Mouse (Mus musculus) gastrocnemius, postnatal 4 days (tissue): ENCODE results near the gene Lrrc47. TPM values are rescaled to one million over a fixed set of nuclear protein-coding genes. Genes with fewer than 3 reads are reported as not detected.
A peak's percentile ranks its signal among the peaks of the same experiment; 100 is the strongest.

Source experiments
- DNase-seq, 2 experiments: peaks; one replicate each; pipeline ENCODE4 v3.0.0; 2021 to 2022; ENCODE audit warnings: low spot score in 2 of 2, mixed read lengths in 2 of 2
- long read RNA-seq, 2 experiments: library from polyadenylated mRNA; stranded (forward); transcript quantifications; one replicate each; pipeline ENCODE4 v2.0.0; 2021
- total RNA-seq, 2 experiments: library from RNA; stranded (reverse); gene quantifications; 2 replicates each; pipeline ENCODE4 v1.2.3; 2021

Gene Lrrc47
- total RNA-seq, result 10 to 100 TPM; 38.6 to 40.1 TPM
- long read RNA-seq, experiment 1, transcript Lrrc47-205 (7 exons, 3,468 nt), result major isoform, 16 of 49 reads
- long read RNA-seq, experiment 1, partial matches to known transcripts, result 0 of 49 reads
- long read RNA-seq, experiment 1, other reads (novel, unspliced or antisense), result 33 of 49 reads
- long read RNA-seq, experiment 2, transcript Lrrc47-205 (7 exons, 3,468 nt), result major isoform, 37 of 110 reads
- long read RNA-seq, experiment 2, partial matches to known transcripts, result 7 of 110 reads
- long read RNA-seq, experiment 2, other reads (novel, unspliced or antisense), result 66 of 110 reads

- DNase-seq, result peak; percentile 53 to 83
Observed at GRCm38 (mm10) chr4:154011646-154012089, at the start of gene Lrrc47. Gene Lrrc47 (plus strand): TSS chr4:154011731.

- DNase-seq, result no peak
Observed at GRCm38 (mm10) chr4:153962631-153963030, 48.9 kb upstream of the Lrrc47 start.

- no peak for DNase-seq
Observed at GRCm38 (mm10) chr4:153966651-153967050, 44.9 kb upstream of the Lrrc47 start.

GRCm38 (mm10) chr4:153967556-153967955 is 44.0 kb upstream of the Lrrc47 start:
- no peak for DNase-seq

GRCm38 (mm10) chr4:153968063-153968462 is 43.5 kb upstream of the Lrrc47 start:
- no peak for DNase-seq

DNA sequence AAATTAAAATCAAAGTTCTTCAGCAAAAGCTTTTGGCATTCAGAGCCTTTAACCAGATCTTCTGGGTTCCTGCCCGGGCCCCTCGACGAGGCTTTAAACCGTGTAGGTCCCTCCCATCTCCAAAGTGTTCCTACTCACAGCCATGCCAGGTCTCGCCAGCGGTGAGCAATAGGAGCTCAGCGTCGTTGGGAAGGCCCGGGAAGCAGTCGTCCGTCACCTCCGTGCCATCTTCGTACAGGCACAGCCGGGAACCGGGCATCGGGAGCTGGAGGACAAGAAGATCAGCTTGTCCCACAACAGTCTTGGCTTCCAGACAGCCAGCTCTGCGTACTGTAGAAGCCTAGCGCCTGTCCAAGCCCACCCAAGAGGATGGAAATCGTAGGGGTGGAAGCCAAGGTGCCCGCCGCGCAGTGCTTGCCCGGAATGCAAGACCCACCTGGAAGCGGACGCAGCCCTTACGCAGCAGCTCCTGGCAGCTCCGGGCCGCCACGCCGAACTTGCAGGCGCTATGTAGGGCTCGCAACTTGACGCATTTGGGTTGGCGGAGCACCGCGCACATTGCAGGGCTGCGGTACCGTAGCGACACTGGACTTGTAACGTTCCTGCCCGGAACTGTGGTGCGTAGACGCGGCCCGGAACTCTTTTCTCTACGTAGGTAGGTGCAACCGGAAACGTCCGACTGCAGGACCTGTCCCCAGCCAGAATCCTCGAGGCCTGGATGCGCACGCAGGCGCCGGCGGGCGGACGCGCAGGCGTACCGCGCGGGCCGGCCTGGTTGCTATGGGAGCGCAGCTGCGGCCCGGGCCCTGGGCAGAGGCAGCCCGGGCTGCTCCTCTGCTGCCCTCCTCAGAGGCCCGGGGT is 36.9 kb upstream of the Lrrc47 start, which contains the start of the genes Dffb and Cep104:
Gene Dffb (minus strand): TSS at position 696 of the 861 bp plus-strand sequence.
Gene Cep104 (plus strand): TSS at position 764 of the 861 bp plus-strand sequence.
- peak; percentile 91 to 96 for DNase-seq

DNA sequence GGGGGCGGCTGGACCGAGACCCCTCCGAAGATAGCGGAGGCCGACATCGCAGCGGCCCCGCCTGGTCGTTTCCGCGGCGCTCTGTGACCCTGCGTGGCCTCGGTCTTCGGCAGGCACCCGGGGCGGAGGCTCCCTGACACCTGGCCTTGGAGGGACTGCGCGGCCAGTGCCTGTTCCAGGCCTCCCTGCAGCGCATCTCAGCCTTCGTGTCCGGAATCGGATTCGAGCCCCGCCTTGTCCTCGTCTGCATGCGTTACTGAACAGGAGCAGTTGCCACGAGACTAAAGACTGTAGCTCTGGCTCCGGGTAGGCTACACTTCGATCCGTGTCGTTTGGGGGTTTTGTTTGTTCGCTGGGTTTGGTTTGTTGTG is 36.3 kb upstream of the Lrrc47 start:
- no peak for DNase-seq

- no peak for DNase-seq
Observed at GRCm38 (mm10) chr4:153975768-153976167, 35.8 kb upstream of the Lrrc47 start.

DNA sequence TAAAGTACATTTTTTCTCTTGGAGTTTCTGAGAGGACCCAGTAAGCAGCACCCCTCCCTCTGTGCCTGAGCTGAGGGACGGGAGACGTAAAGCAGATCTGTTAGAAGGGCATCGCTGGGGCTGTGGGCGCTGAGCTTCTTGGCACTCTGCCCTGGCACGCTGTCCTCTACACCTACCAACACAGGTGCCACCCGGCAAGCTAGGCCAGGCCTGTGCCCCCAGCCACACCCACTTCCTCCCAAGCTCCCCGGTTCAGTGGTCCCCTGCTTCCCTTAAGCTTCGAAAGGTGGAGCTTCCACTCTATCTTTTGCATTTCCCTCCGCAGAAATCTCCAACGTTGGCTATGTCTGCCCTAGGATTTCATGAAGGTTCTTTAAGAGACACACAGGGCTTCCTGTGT is 32.3 kb upstream of the Lrrc47 start:
- no peak for DNase-seq

DNA sequence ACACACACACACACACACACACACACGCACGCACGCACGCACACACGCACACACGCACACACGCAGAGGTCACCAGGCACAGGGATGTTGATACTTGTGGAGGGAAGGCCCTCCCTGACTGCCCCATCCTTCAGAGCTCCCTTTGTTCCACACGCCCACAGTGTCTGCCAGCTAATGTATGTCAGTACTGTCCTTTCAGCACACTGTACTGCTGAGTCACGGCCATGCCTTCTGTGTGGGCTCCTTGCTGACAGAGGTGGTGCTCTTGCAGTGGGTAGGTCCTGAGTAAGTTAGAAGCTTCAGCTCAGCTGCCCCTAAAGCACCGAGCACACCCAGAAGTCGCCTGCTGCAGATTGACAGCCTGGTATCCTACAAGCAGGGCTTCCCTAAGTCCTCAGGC is 31.1 kb upstream of the Lrrc47 start:
- DNase-seq, result no peak

- no peak for DNase-seq
Observed at GRCm38 (mm10) chr4:153992715-153993114, 18.8 kb upstream of the Lrrc47 start.

- DNase-seq, result no peak
Observed at GRCm38 (mm10) chr4:153993505-153993904, 18.0 kb upstream of the Lrrc47 start.

DNA sequence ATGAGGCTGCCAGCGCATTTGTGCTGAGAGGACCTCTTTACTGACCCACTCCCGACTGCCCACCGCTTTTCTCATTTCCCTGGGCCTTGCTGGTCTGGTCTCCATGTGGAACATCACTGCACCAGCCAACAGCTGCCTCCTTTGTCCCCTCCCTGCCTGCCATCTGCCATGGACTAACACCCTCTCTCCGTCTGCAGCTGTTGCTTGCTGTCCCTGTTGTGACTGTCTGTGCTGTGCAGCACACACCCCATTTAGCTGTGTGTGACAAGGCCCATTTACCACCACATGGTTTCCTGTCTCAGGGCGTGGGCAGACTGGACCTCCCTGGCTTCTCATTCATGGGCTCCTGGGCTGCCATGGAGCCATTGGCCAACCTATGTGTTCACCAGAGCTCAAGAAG is 6.0 kb upstream of the Lrrc47 start:
- DNase-seq, result no peak

DNA sequence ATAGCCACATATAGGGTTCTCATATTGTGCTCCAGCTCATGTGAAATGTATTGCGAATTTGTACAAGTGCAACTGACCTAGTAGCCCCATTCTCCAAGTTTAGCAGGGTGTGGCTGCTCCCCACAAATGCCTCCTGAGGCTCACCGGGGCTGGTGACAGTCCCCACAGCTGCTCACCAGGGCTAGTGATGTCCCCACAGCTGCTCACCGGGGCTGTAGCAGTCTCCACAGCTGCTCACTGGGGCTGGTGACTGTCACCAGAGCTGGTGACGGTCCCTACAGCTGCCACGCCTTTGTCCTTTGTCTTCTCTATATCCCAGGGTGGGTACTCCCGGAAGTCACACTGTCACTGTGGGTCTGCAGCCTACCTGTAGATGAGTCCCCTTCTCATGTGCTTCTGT is 5.3 kb upstream of the Lrrc47 start:
- no peak for DNase-seq

- no peak for DNase-seq
Observed at GRCm38 (mm10) chr4:154007759-154008158, 3.8 kb upstream of the Lrrc47 start.

- no peak for DNase-seq
Observed at GRCm38 (mm10) chr4:154010907-154011645, 455 bp upstream of the Lrrc47 start.

DNA sequence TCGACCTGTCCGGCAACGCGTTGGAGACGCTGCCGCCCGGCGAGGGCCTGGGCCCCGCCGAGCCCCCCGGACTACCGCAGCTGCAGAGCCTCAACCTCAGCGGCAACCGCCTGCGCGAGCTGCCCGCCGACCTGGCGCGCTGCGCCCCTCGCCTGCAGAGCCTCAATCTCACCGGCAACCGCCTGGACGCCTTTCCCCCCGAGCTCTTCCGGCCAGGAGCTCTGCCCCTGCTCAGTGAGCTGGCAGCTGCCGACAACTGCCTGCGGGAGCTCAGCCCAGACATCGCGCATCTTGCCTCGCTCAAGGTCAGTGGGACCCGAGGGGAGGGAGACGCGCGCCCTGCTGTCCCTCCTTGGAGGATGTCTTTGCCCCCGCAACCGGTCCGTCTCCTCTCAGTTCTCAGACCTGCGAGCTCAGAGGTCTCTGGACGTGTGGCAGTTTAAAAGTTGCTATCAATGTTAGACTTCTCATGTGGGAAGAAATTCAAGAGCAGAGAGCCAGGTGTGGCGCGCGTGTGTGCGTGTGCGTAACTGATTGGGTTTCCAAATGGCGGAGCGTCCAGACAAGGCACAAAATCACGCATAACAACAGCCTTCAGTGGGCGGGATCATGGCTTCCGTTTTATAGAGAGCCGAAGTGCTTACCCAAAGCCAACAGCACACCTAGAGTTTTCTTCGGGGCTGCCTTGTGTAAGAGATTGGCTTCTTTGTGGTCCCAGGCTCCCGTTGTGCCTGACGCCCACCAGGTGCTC is 776 bp downstream of the Lrrc47 start:
- DNase-seq, result peak in 1 of 2 experiments; percentile 39

DNA sequence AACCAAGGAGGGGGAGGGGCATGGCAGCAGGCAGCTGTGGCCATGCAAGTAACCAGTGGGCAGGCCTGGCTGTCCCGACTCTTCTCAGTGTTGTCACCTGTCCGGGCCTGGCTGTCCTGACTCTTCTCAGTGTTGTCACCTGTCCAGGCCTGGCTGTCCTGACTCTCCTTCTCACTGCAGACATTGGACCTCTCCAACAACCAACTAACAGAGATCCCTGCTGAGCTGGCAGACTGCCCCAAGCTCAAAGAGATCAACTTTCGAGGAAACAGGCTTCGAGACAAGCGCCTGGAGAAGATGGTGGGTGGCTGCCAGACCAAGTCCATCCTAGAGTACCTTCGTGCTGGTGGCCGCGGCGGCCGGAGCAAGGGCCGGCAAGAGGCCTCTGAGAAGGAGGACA is 3.9 kb downstream of the Lrrc47 start:
- no peak for DNase-seq

DNA sequence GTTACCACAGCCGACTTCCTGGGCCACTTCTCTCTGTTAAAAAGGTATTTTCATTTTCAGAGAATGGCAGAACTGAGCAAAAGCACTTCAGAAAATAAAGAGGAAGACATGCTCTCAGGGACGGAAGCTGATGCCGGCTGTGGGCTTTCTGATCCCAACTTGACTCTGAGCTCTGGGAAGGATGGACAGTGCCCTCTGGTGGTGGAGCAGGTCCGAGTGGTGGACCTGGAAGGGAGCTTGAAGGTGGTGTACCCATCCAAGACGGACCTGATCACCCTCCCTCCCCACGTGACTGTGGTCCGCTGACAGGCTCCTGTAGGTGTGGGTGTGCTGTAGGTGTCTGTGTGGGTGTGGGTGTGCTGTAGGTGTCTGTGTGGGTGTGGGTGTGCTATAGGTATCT is 8.0 kb downstream of the Lrrc47 start:
- DNase-seq, result peak in 1 of 2 experiments; percentile 38

DNA sequence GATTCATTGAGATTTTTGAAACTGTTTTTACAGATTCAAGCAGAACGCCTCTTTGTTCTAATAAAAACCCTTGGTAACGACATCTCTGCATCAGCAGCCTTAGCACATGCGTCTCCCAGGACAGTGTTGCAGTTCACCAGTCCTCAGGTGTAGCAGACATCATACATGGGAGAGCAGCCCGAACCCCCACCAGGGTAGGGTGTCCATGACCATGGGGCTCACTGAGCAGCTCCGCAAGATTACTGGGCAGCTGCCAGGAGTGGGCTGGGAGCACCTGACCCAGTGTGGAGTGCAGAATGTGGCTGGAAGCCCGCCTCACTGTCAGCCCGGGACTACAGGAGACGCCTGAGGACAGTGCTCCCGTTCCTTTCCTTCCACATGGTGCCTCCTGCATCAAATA is 9.9 kb downstream of the Lrrc47 start:
- DNase-seq, result no peak

DNA sequence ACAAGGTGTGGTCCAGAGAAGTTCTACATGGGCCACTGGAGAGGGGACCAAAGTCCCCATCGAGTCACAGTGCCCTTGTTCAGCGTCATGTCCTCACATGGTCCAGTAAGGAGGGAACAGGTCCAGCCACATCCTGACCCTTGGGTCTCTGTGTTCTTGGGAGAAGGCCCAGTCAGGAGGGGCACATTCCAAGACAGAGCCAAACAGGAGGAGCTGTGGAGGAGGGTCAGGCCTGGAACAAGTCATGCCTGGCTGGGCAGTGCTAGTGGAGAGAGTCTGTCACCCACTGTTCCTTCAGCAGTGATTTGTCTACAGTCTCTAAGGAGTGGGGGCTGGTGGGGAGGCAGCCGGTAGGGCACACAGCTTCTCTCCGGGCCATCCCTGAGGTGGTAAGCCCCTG is 10.9 kb downstream of the Lrrc47 start:
- DNase-seq, result no peak
